Comparison of ENCODE assay signal across 14 mouse cellular contexts in the genomic region with DNA sequence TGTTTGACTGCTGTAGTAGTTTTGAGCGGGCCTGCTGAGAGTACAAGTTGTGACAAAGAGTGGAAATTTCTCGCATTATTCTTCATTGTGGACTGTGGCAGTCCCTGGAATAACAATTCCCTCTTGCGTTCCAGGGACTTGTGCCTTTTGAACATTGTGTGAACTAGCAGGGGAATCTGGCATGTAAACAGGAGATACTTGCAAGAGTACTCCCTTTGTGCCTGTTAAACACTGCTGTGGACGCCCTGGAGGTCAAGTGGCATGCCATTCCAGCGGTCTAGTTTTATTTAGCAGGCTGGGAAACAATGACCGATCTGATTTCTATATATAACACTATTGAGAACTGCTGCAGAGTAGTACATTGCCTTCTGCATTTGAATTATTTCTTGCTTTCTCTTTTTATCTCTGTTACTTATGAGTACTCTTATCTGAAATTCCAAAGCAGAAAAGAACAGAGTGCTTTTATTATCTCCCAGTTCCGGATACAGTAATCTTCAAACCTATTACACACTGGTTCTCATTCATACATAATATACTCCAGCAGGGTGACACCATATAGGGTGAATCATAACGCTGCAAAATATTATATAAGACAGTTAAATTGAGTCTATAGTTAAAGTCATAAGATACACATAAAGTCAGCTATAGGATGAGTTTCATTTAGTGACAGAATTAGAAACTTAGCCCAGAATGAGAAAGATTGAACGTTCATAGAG. TPM values are rescaled to one million over a fixed set of nuclear protein-coding genes. Genes with fewer than 3 reads are reported as not detected.
A peak's percentile ranks its signal among the peaks of the same experiment; 100 is the strongest.
DNase-seq lines count a peak whose midpoint lies in the region; ATAC-seq lines count a peak whose summit lies in the region.
"Had no signal": no experiment of that assay in that cellular context is flagged by ENCODE, and none has a peak within 500 bp of the region (broad histone marks: within the 10 kb centered on the region; RNA-seq: fewer than 3 reads in every experiment).

Tecrl (minus strand) TSS at position 350 of the 716 bp plus-strand sequence.

- peak; percentile 32; the same call in 1 of the 2 replicates for ATAC-seq in limb, embryonic 13.5 days (ENCODE audit: low FRiP score, low read depth)
- ATAC-seq: Patski had no signal

- no peaks in the 10 kb centered on the region for H3K4me1 ChIP-seq in limb, embryonic 13.5 days
- no peaks in the 10 kb centered on the region for H3K4me1 ChIP-seq in limb, embryonic 10.5 days
- no peaks in the 10 kb centered on the region for H3K4me1 ChIP-seq in heart, embryonic 10.5 days
- H3K4me1 ChIP-seq: embryonic facial prominence, embryonic 15.5 days had no signal

- no peak within 1 kb of the TSS for H3K4me2 ChIP-seq in limb, embryonic 13.5 days (replicated peaks)
- H3K4me2 ChIP-seq: embryonic facial prominence, embryonic 15.5 days had no signal

- no peaks in the 10 kb centered on the region for H3K27me3 ChIP-seq in limb, embryonic 13.5 days
- H3K27me3 ChIP-seq in limb, embryonic 10.5 days (ENCODE audit: low read depth, poor library complexity, severe bottlenecking), result no peaks in the 10 kb centered on the region
- no peaks in the 10 kb centered on the region for H3K27me3 ChIP-seq in heart, embryonic 10.5 days (ENCODE audit: insufficient read depth, poor library complexity, severe bottlenecking)
- H3K27me3 ChIP-seq: embryonic facial prominence, embryonic 15.5 days had no signal

- no peaks in the 10 kb centered on the region for H3K9me3 ChIP-seq in limb, embryonic 13.5 days
- no peaks in the 10 kb centered on the region for H3K9me3 ChIP-seq in limb, embryonic 10.5 days (replicated peaks)
- H3K9me3 ChIP-seq in heart, embryonic 10.5 days, result no peaks in the 10 kb centered on the region
- H3K9me3 ChIP-seq: embryonic facial prominence, embryonic 15.5 days had no signal

- H3K27ac ChIP-seq in limb, embryonic 13.5 days, result no peak within 1 kb of the TSS
- H3K27ac ChIP-seq in limb, embryonic 10.5 days, result no peak within 1 kb of the TSS
- peak within 1 kb of the TSS; percentile 83 for H3K27ac ChIP-seq in heart, embryonic 10.5 days
- H3K27ac ChIP-seq: embryonic facial prominence, embryonic 15.5 days had no signal

- H3K36me3 ChIP-seq in limb, embryonic 13.5 days, result no peaks in the 10 kb centered on the region
- no peaks in the 10 kb centered on the region for H3K36me3 ChIP-seq in limb, embryonic 10.5 days
- no peaks in the 10 kb centered on the region for H3K36me3 ChIP-seq in heart, embryonic 10.5 days
- H3K36me3 ChIP-seq: embryonic facial prominence, embryonic 15.5 days had no signal

- no peak within 1 kb of the TSS for H3K9ac ChIP-seq in limb, embryonic 13.5 days
- H3K9ac ChIP-seq: embryonic facial prominence, embryonic 15.5 days had no signal

- H3K4me3 ChIP-seq in limb, embryonic 13.5 days, result no peak within 1 kb of the TSS
- H3K4me3 ChIP-seq in limb, embryonic 10.5 days, result no peak within 1 kb of the TSS
- peak within 1 kb of the TSS; percentile 53 for H3K4me3 ChIP-seq in heart, embryonic 10.5 days
- H3K4me3 ChIP-seq: embryonic facial prominence, embryonic 15.5 days had no signal

- no peak for DNase-seq in limb, embryonic 10.5 days (ENCODE audit: low spot score)
- peak; percentile 87 for DNase-seq in heart, embryonic 10.5 days (ENCODE audit: low spot score)
- DNase-seq in lung, adult 18-20 months, result peak; percentile 66 to 67
- peak; percentile 27 for DNase-seq in retina, embryonic 14.5 days (ENCODE audit: low spot score)
- DNase-seq in cerebellum, adult 9-10 months, result no peak
- no peak for DNase-seq in kidney, postnatal 4 days
- no peak for DNase-seq in left cerebral cortex, adult 9 months (ENCODE audit: low spot score in 2 of 2)
- DNase-seq: kidney, adult 18-20 months; left cerebral cortex, postnatal 4 days had no signal

- 52% methylated on average over 9 of the region's 9 CpGs for WGBS in limb, embryonic 13.5 days
- WGBS in limb, embryonic 10.5 days, result 64% methylated on average over 9 of the region's 9 CpGs
- WGBS in heart, embryonic 10.5 days, result 20% methylated on average over 9 of the region's 9 CpGs

RNA-seq across cellular contexts. Expression of gene Tecrl, which starts in this region (rescaled TPM):
- 2.4 and 3.1 TPM in 2 replicates for polyA plus RNA-seq in limb, embryonic 13.5 days (2015; fragmentation: Nextera tagmentation; extraction: Ambion mirVana)
- 0.06 TPM in 1 of 2 replicates, not detected in the other for polyA plus RNA-seq in limb, embryonic 10.5 days (2016; fragmentation: Nextera tagmentation; extraction: Ambion mirVana)
- polyA plus RNA-seq in heart, embryonic 10.5 days (2016; fragmentation: Nextera tagmentation; extraction: Ambion mirVana), result 23.3 and 35.6 TPM in 2 replicates
- polyA plus RNA-seq: C2C12; Patski; stomach, embryonic 14.5 days had no signal

Comparison
In these comparisons a context has a peak if more than half of its experiments do, and no peak if none do; other contexts are left out.
1. DNase-seq: peak in heart, embryonic 10.5 days (single experiment), lung, adult 18-20 months (2 of 2) and retina, embryonic 14.5 days (single experiment); none in limb, embryonic 10.5 days (single experiment), cerebellum, adult 9-10 months (single experiment), kidney, postnatal 4 days (0 of 2) and left cerebral cortex, adult 9 months (0 of 2).